Mouse (Mus musculus): ENCODE measurements at regions not wholly inside any gene's neighbourhood (a gene's known extent, or its start where the extent isn't known, plus 50 kb on each side); places are given as distances from the start of the nearest gene placed in this dataset.

DNA sequence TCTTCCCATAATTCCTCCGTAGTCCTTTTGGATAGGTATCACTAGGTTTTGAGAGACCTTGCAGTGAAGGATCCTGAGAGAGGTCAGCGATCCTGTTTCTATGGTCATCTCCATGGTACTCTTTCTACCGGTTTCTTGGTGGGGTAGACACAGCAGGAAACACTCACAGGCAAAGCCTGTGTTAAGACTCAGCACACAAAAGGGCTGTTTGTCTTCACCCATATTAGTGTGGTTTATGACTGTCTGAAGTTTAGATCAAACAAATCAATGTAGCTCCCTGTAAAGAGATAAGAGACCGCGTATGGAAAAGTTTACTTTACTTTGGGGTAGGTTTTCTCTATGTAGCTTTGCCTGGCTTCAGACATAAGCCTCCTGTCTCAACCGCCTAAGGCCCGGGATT lies 282.5 kb upstream of the Rbms1 start:
- no peak for DNase-seq (ENCODE audit: low read depth, low spot score)

GRCm38 (mm10) chr2:61221676-61222075 lies 258.7 kb upstream of the Rbms1 start:
- DNase-seq (ENCODE audit: low read depth, low spot score) = no peak

GRCm38 (mm10) chr2:61221157-61221556 lies 258.2 kb upstream of the Rbms1 start:
- DNase-seq (ENCODE audit: low read depth, low spot score) = no peak

DNA sequence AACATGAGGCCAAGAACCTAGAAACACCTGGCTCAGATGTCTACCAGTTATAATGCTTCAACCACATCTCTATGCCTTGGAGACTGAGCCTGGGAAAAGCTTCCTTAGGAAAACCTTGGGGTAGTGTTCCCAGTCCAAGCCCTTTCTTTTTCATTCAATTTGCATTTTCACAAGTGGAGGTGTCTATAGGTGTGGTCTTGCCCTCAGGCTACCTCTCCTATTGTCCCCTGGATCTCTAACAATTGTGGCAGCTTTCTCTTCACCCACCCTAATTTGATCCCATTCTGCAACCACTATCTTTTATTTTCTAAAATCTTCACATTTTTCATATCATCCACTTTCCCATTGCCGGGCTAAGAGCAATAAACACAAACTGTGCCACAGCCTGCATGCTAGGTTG lies 251.0 kb upstream of the Rbms1 start:
- DNase-seq (ENCODE audit: low read depth, low spot score) = no peak

GRCm38 (mm10) chr2:61201387-61201786 lies 238.4 kb upstream of the Rbms1 start:
- DNase-seq (ENCODE audit: low read depth, low spot score) = no peak

GRCm38 (mm10) chr2:61193976-61194375 lies 231.0 kb upstream of the Rbms1 start:
- DNase-seq (ENCODE audit: low read depth, low spot score) = no peak

DNA sequence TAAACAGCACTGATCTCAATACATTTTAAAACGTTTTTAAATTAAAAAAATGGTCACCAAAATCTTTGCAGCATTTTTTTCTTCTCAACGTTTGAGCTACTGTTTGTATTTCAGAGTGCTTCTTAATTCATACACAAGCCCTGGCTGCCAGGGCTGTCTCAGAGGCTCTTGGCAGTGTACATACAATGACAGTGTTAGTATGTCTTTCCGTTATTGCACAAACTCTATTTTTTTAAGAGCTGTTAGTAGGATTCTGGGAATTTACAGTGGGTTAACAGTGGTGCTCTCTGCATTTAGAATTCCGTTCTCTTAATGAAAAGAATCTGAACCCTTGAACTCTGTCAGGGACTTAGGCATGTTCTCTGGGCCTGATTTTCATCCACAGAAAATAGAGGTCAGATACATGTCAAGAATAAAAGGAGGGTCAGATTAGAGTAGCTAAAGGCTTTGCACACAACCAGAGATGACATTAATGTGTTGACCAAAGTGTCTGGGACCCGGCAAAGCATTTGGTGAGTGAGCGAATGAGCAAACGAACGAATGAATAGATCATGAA lies 219.5 kb upstream of the Rbms1 start:
- no peak for DNase-seq (ENCODE audit: low read depth, low spot score)

DNA sequence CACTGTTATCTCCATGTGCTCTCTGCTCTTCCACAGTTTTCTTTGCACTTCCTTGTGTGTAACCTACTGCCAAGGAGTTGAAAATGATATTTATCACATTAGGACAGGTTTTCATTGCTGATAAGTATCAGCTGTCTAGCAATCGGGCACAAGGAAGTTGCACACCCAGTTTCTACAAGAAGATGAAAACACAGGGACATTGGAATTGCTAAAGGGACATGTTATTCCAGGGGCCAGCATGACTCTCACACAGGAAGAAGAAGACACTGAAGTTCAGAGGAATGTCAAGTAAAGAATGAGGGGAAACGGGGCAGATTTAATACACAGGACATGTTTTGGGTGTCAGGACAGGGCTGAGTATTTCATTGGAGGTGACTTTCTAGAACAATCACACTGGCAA lies 214.8 kb upstream of the Rbms1 start:
- DNase-seq (ENCODE audit: low read depth, low spot score) = no peak

DNA sequence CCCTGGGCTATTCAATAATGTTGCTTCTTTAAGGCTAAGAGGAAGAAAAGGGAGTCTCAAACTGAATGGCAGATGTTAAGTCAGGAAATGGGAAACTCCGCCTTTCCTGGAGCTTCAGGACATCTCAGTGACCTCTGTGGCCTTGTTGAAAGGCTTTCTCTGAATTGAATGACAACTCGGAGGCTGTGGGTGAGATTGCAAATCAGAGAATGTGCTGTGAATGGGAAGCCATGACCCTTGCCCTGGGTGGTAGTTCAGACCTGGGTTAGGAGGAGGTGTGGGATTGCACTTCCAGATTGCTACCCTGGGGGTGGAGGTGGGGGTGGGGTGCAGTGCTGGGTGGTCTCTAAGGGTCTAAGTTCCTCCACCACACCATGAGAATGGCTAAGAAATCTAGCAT lies 213.8 kb upstream of the Rbms1 start:
- no peak for DNase-seq (ENCODE audit: low read depth, low spot score)

- no peak for DNase-seq (ENCODE audit: low read depth, low spot score)
Measured at GRCm38 (mm10) chr2:61173581-61173980, 210.6 kb upstream of the Rbms1 start.

DNA sequence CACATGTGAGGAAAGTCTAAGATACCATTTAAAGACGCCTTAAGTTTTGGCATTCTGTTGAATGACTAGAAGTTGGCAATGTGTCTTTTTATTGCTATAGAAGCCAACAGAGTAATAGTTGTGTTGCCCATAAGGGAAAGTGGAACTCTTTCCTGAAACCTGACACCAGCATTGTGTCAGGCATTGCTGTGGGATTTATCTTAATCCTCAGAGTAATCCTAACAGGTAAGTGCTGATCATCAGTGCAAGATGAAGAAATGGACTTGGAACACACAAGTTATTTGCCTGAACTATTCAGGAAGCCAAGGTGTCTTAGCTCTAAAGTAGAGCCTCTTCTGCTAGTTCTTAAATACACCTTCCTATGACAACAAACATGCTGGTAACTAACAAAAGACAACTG lies 198.3 kb upstream of the Rbms1 start:
- DNase-seq (ENCODE audit: low read depth, low spot score) = no peak

- no peak for DNase-seq (ENCODE audit: low read depth, low spot score)
Measured at GRCm38 (mm10) chr2:61159761-61160160, 196.8 kb upstream of the Rbms1 start.

GRCm38 (mm10) chr2:61138998-61139631 lies 176.1 kb upstream of the Rbms1 start:
- DNase-seq (ENCODE audit: low read depth, low spot score) = no peak

DNA sequence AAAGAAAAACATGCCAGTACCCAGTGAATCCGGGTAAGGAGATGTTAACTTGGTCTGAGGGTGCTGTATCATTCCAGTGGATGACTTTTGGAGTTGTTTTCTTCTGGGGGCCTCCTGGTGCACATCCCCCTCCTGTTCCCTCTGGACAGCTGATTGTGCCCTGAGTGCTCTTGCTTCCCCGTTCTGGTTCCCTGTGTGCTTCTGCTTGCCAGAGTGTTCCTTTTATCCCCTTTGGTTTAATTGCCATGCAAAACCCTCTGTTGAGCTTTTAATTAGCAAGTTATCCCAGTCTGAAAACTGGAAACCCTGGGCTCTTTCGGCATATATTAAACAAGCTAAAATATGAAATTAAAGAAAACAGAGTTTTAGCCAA lies 175.6 kb upstream of the Rbms1 start:
- no peak for DNase-seq (ENCODE audit: low read depth, low spot score)

DNA sequence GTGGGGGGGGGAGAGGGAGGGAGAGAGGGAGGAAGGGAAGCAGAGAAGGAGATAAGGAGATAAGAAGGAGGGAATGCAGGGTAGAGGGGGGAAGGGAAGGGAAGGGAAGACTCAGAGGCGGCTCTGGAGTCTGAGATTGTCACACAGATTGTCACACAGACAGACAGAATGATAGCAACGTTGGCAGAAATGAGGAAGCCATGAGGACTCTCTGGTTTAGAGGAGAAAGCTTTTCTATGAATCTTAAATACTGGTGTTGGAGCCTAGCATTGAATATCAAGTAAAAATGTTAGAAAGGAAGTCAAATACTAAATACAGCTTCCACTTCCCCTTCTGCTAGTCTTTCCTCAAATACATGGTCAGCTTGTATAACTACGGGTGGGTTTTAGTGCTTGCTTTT lies 174.4 kb upstream of the Rbms1 start:
- no peak for DNase-seq (ENCODE audit: low read depth, low spot score)

- no peak for DNase-seq (ENCODE audit: low read depth, low spot score)
Measured at GRCm38 (mm10) chr2:61136926-61137325, 173.9 kb upstream of the Rbms1 start.

GRCm38 (mm10) chr2:61123046-61123806 lies 160.2 kb upstream of the Rbms1 start:
- no peak for DNase-seq (ENCODE audit: low read depth, low spot score)

DNA sequence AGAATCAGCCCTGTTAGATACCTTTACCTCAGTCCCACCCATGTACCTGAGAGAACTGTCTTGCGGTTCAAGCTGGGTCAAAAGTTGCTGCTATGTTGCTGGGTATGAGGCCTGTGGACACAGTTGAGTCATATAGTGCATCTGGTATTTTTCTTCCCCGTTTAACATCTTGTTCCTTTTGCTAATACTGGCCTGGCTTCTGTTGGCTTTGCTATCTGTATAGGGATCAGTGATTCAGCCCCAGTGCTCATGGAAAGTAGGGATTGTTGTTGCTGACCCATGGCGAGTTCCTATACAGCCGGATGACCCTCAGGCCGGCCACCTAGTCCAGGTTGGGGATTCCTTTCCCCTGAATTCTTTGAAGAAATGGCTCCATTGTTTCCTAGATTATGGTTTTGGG lies 158.3 kb upstream of the Rbms1 start:
- no peak for DNase-seq (ENCODE audit: low read depth, low spot score)

- no peak for DNase-seq (ENCODE audit: low read depth, low spot score)
Measured at GRCm38 (mm10) chr2:61114620-61115019, 151.6 kb upstream of the Rbms1 start.

GRCm38 (mm10) chr2:61113916-61114315 lies 150.9 kb upstream of the Rbms1 start:
- no peak for DNase-seq (ENCODE audit: low read depth, low spot score)

- no peak for DNase-seq (ENCODE audit: low read depth, low spot score)
Measured at GRCm38 (mm10) chr2:61110591-61110990, 147.6 kb upstream of the Rbms1 start.

- no peak for DNase-seq (ENCODE audit: low read depth, low spot score)
Measured at GRCm38 (mm10) chr2:61109564-61109963, 146.6 kb upstream of the Rbms1 start.

DNA sequence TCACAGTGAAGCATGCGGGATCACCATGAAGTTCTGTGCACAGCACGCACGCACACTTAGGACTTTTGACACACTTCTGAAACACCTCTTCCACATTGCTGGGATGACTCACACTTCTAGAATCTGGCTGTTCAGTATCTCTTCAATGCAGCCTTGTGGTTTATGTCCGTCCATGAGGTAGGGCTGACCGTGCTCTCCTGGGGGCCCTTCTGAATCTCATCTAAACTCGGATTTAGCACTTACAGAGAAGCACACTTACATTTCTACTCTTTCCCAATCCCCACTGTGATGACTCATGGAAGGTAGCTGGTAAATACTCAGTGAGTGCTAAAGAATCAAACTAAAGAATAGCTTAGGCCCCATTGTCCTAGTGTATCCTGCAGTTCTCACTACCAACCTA lies 142.2 kb upstream of the Rbms1 start:
- DNase-seq (ENCODE audit: low read depth, low spot score) = no peak

Data from c-Kit-negative CD71-positive TER-119-positive erythroid progenitor cells, embryonic 14.5 days (primary cell).